Mouse (Mus musculus): ENCODE results near the gene Fmnl2.

GRCm38 (mm10) chr2:52957771-52958534, 100.3 kb downstream of the Fmnl2 start:
- no peak for TF ChIP-seq CTCF (IDR thresholded peaks at IDR 0.05; ENCODE audit: control insufficient read depth, insufficient read depth, insufficient replicate concordance, low read depth, low read length)
- no peak for TF ChIP-seq POLR2A (IDR thresholded peaks at IDR 0.05; ENCODE audit: control insufficient read depth, low read depth, low read length)

All from testis, adult 2 months (tissue).